Mouse (Mus musculus): ENCODE measurements around the gene Aff4.

GRCm38 (mm10) chr11:53461727-53462126 lies 111.1 kb downstream of the Aff4 start:
- no peak for TF ChIP-seq ZC3H11A (IDR thresholded peaks at IDR 0.05; ENCODE audit: borderline replicate concordance, low read depth, low read length)
- no peak for TF ChIP-seq MAFK (IDR thresholded peaks at IDR 0.05; ENCODE audit: insufficient read depth, low read depth, low read length)
- TF ChIP-seq HCFC1 (IDR thresholded peaks at IDR 0.05; ENCODE audit: borderline replicate concordance, insufficient read depth, low read length): no peak
